Mouse (Mus musculus) hindbrain, embryonic 16.5 days (tissue): ENCODE measurements at regions not wholly inside any gene's neighbourhood (a gene's known extent, or its start where the extent isn't known, plus 50 kb on each side); places are given as distances from the start of the nearest gene placed in this dataset.

Experiments
- ATAC-seq: fragments of 200-750 bp; cut with Nextera tagmentation; 2 replicates; pipeline ENCODE4 v1.8.0; 2017; ENCODE audit warnings: moderate TSS enrichment, moderate library complexity
- H3K27ac ChIP-seq: fragments of 300-500 bp; sonication (generic); 2 replicates; pipeline ENCODE4 v1.5.1; 2014; ENCODE audit warnings: low read depth, mild to moderate bottlenecking, control low read depth, low read length, moderate library complexity
- H3K27me3 ChIP-seq: fragments of 300-500 bp; sonication (generic); replicated peaks from 2 replicates; pipeline ENCODE4 v1.6.1; 2014; ENCODE audit warnings: low read length; ENCODE audit not compliant: control insufficient read depth, insufficient read depth
- H3K36me3 ChIP-seq: fragments of 300-500 bp; sonication (generic); 2 replicates; pipeline ENCODE4 v1.6.1; 2014; ENCODE audit warnings: mild to moderate bottlenecking, low read length, moderate library complexity, mixed read lengths; ENCODE audit not compliant: control insufficient read depth, insufficient read depth
- H3K4me1 ChIP-seq: fragments of 300-500 bp; sonication (generic); 2 replicates; pipeline ENCODE4 v1.6.1; 2014; ENCODE audit warnings: low read depth, low read length; ENCODE audit not compliant: control insufficient read depth, insufficient read depth
- H3K4me2 ChIP-seq: fragments of 300-500 bp; sonication (generic); 2 replicates; pipeline ENCODE4 v1.6.1; 2014; ENCODE audit warnings: mild to moderate bottlenecking, low read length, control low read depth, moderate library complexity
- H3K4me3 ChIP-seq: fragments of 300-500 bp; sonication (generic); 2 replicates; pipeline ENCODE4 v1.5.1; 2014; ENCODE audit warnings: mild to moderate bottlenecking, low read length, control low read depth, moderate library complexity
- H3K9ac ChIP-seq: fragments of 300-500 bp; sonication (generic); 2 replicates; pipeline ENCODE4 v1.6.1; 2014; ENCODE audit warnings: low read depth, mild to moderate bottlenecking, control low read depth, low read length, moderate library complexity
- H3K9me3 ChIP-seq: fragments of 300-500 bp; sonication (generic); 2 replicates; pipeline ENCODE4 v1.6.1; 2014; ENCODE audit warnings: mild to moderate bottlenecking, low read length, moderate library complexity; ENCODE audit not compliant: control insufficient read depth
- WGBS: fragments of 180-500 bp; shearing (Covaris S2); extraction: QIAGEN DNeasy Blood & Tissue Kit; methylation state at CpG from one replicate; pipeline ENCODE4 v1.1.7; 2014; 5-methylcytosine and 5-hydroxymethylcytosine counted together

DNA sequence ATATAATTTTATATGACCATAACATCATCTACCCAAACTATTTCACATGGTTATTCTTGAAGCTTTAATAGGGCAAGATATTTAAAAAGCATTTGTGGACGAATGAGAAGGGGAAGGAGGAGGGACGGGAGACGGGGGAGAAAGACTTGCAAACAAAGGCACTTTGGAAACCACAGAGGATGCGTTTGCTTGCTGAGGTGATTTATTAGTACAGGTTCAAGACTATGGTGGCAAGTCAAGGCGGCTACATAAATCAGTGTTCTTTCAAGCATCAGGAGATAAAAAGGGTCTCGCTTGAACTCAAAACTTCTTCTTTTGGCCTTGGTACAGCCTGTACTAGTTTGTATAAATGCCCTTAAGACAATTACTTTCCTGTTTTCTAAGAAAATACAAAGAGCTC, 183.8 kb upstream of the Nr4a3 start:
- Histone ChIP-seq H3K4me1 (no peaks in the 10 kb centered on the region), H3K36me3 (no peaks in the 10 kb centered on the region), H3K27me3 (no peaks in the 10 kb centered on the region), H3K9ac (no peak overlapping the region), H3K4me3 (no peak overlapping the region), H3K4me2 (no peak overlapping the region), H3K27ac (no peak overlapping the region), H3K9me3 (no peaks in the 10 kb centered on the region)
- no peak for ATAC-seq
- WGBS, result 55% methylated on average over 6 of the region's 6 CpGs

DNA sequence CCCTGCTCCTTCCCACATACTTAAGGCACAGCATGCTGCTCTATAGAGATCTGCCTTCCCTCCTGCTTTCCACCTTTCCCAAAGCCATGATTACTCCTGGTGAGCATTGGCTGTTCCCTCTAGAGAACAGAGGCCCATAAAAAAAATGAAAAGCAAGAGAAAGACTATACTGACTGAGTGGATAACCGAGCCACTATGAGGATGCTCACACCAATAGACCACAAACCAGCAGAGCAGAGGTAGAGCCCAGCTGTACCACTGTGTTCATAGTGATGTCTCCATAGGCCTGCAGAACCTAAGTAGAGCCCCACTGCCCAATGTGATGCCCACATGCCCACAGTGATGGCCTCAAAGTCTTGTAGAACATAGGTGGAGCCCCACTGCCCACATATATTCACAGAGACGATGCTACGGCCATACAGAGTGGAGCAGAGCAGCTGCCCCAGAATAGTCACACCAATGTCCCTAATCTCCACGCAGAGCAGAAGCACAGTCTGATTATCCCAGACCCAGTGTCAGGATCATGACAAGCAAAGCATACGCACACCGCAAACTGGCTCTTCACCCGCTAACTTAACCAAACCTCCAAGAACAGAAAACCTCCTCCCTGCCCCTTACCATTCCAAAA, 174.8 kb upstream of the Nr4a3 start:
- Histone ChIP-seq H3K4me2 (no peak overlapping the region), H3K9me3 (no peaks in the 10 kb centered on the region), H3K36me3 (no peaks in the 10 kb centered on the region), H3K4me3 (no peak overlapping the region), H3K4me1 (no peaks in the 10 kb centered on the region), H3K27ac (no peak overlapping the region), H3K9ac (no peak overlapping the region), H3K27me3 (no peaks in the 10 kb centered on the region)
- 0 out of 2 replicates have a peak, but pooled peaks have one; percentile 24 for ATAC-seq
- WGBS, result 75% methylated on average over 7 of the region's 7 CpGs

DNA sequence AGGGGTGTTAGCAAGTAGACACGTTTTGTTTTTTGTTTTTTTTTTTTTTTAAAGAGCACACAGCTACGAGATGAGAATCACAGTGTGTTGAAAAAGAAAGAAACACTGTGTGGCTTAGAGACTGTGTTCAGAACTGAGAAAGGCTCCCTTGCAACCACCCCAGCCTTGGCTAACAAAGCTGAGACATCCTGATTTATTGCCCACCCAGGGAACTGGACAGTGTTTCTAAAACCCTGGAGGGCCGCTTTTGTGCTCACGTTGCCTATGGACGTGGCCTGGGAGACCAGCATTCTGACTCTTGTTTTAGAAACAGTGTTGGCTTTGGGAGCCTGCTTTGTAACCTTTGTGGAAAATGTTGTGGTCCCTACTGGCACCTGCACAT, 174.3 kb upstream of the Nr4a3 start:
- Histone ChIP-seq H3K4me1 (no peaks in the 10 kb centered on the region), H3K4me2 (no peak overlapping the region), H3K9ac (no peak overlapping the region), H3K27ac (no peak overlapping the region), H3K36me3 (no peaks in the 10 kb centered on the region), H3K27me3 (no peaks in the 10 kb centered on the region), H3K9me3 (no peaks in the 10 kb centered on the region), H3K4me3 (no peak overlapping the region)
- ATAC-seq, result peak; percentile 78
- WGBS, result 36% methylated on average over 5 of the region's 5 CpGs

DNA sequence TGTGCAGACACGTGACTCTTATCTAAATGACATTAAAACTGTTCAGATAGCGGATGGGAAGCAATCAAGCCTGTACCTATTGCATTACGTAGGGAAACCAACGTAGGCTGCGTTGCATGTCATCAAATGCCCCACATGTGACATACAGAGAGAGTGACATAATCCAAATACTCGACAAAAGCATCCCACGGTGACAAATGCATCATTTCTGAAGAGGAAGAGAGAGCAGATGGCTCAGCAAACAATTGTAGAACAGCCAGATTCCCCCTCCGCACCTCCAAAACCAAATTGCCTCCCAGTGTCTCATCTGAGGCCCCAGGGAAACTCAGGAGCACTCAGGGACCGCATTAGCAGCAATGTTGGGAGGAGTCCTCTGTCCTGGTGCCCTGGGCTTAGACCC, 163.4 kb upstream of the Nr4a3 start:
- Histone ChIP-seq H3K27ac (peak overlapping the region; percentile 64; the same call in 1 of the 2 replicates), H3K9me3 (no peaks in the 10 kb centered on the region), H3K9ac (no peak overlapping the region), H3K4me3 (no peak overlapping the region), H3K27me3 (no peaks in the 10 kb centered on the region), H3K36me3 (no peaks in the 10 kb centered on the region), H3K4me1 (peaks cover 2% of the 10 kb centered on the region; the same call in 1 of the 2 replicates), H3K4me2 (peak overlapping the region; percentile 10; the same call in 1 of the 2 replicates)
- ATAC-seq, result peak; percentile 60
- 47% methylated on average over 9 of the region's 9 CpGs for whole genome bisulfite sequencing

DNA sequence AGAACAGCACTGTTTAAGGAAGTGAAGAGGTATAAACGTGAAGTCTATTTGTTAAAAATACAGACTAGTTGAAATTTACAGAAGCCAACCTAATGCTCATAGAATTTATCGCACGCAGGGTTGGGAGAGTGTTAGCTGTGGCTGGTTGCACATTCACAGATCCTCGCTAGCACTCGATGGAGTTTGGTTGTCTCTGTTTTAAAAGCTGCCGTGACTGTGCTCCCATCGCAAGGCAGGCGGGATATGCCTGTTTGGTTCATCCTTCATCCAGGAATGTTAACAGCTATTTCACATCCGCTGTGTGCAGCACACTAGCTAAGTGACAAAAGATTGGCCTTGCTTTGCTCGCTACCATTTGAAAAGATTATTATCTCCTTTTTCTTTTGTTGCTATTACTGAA, 162.9 kb upstream of the Nr4a3 start:
- no peaks in the 10 kb centered on the region for H3K27me3 ChIP-seq
- peak; percentile 64 for ATAC-seq
- H3K4me2 ChIP-seq, result no peak overlapping the region
- H3K4me3 ChIP-seq, result no peak overlapping the region
- H3K4me1 ChIP-seq, result peaks cover 2% of the 10 kb centered on the region; the same call in 1 of the 2 replicates
- no peaks in the 10 kb centered on the region for H3K9me3 ChIP-seq
- 57% methylated on average over 10 of the region's 10 CpGs for WGBS
- no peak overlapping the region for H3K9ac ChIP-seq
- no peaks in the 10 kb centered on the region for H3K36me3 ChIP-seq
- no peak overlapping the region; the same call in 1 of the 2 replicates for H3K27ac ChIP-seq

DNA sequence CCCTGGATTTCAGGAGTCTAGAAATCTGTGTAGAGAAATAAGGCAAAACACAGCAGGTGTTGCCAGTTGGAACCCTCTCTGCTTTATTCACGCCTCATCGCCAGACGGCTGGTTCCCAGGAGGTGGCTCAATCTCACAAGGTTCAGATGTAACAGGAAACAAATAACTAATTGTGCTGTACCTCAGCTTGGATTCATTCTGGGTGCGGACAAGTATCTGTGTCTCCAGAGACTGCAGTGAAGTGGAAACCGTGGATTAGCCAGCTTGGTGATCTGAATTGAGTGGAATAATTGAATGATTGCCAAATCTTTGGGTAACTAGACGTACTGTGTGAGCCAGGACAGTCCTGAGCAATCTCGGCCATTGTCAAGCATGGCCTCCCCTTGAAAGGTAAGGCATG, 145.4 kb upstream of the Nr4a3 start:
- H3K27me3 ChIP-seq, result no peaks in the 10 kb centered on the region
- ATAC-seq, result peak; percentile 81
- WGBS, result 19% methylated on average over 7 of the region's 7 CpGs
- no peak overlapping the region for H3K4me3 ChIP-seq
- no peak overlapping the region for H3K4me2 ChIP-seq
- H3K9me3 ChIP-seq, result no peaks in the 10 kb centered on the region
- H3K4me1 ChIP-seq, result no peaks in the 10 kb centered on the region
- no peak overlapping the region for H3K9ac ChIP-seq
- H3K36me3 ChIP-seq, result no peaks in the 10 kb centered on the region
- H3K27ac ChIP-seq, result no peak overlapping the region

DNA sequence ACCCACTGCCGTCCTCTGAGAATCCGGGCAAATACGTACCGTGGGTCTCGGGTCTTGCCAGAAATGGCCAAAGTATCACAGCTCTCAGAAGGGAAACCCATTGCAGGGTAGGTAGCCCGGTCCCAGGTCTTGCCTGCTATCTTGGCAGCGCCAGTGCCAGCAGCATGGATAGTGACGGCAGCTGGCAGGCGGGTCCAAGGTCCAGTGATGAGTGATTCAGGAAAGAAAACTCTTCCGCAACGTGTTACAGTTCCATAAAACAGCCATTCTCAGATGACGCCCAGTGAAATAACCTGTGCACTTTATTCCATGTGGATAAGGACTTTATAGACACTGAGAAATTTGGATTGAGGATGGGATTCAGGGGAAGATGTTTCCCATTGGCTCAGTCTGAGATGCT, 142.2 kb upstream of the Nr4a3 start:
- no peak overlapping the region for H3K4me3 ChIP-seq
- H3K9ac ChIP-seq, result no peak overlapping the region
- H3K36me3 ChIP-seq, result no peaks in the 10 kb centered on the region
- no peaks in the 10 kb centered on the region for H3K27me3 ChIP-seq
- no peak overlapping the region for H3K27ac ChIP-seq
- no peak for ATAC-seq
- 94% methylated on average over 12 of the region's 12 CpGs for WGBS
- no peaks in the 10 kb centered on the region for H3K4me1 ChIP-seq
- no peak overlapping the region for H3K4me2 ChIP-seq
- H3K9me3 ChIP-seq, result no peaks in the 10 kb centered on the region

DNA sequence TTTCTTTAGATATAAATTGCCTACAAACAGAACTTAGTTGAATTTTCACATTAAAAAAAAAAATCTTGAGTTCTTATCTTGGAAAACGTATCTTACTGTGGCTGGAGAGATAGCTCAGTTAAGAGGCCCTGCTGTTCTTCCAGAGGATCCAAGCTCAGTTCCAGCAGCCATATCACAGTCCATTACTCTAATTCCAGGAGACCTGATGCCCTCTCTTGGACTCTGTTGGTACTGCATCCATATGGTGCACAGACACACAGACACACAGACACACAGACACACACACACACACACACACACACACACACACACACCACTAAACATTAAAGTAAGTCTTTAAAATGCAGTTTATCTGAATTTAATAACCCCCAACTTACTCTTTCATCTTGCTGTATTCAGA, 132.7 kb upstream of the Nr4a3 start:
- no peak overlapping the region for H3K9ac ChIP-seq
- no peaks in the 10 kb centered on the region for H3K27me3 ChIP-seq
- 92% methylated on average over 1 of the region's 1 CpGs for WGBS
- H3K27ac ChIP-seq, result no peak overlapping the region
- no peaks in the 10 kb centered on the region for H3K4me1 ChIP-seq
- H3K9me3 ChIP-seq, result 0 out of 2 replicates have a peak, but pooled peaks cover 3% of the 10 kb centered on the region
- H3K4me2 ChIP-seq, result no peak overlapping the region
- no peaks in the 10 kb centered on the region for H3K36me3 ChIP-seq
- ATAC-seq, result no peak
- no peak overlapping the region for H3K4me3 ChIP-seq

DNA sequence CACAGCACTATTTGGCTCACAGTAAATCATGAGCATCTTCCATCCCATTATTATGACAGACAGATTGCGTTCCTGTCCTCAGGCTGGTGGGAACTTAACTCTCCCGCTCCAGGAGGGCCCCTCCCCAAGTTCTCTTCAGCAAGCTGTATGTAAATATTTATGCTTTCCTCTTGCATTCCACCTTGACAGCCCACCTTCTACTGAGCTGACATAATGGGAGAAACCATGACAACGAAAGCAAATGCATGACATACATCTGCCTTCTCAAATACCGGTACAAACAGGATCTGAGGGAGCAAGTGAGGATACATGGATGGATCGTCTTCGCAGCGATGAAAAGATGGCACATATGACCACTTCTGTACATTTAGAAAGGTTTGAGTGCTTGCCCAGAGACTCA, 125.4 kb upstream of the Nr4a3 start:
- 78% methylated on average over 7 of the region's 7 CpGs for WGBS
- no peaks in the 10 kb centered on the region for H3K36me3 ChIP-seq
- H3K27me3 ChIP-seq, result no peaks in the 10 kb centered on the region
- H3K4me3 ChIP-seq, result no peak overlapping the region
- H3K4me2 ChIP-seq, result no peak overlapping the region
- H3K4me1 ChIP-seq, result no peaks in the 10 kb centered on the region
- H3K9me3 ChIP-seq, result no peaks in the 10 kb centered on the region
- ATAC-seq, result no peak
- no peak overlapping the region for H3K9ac ChIP-seq
- no peak overlapping the region for H3K27ac ChIP-seq

DNA sequence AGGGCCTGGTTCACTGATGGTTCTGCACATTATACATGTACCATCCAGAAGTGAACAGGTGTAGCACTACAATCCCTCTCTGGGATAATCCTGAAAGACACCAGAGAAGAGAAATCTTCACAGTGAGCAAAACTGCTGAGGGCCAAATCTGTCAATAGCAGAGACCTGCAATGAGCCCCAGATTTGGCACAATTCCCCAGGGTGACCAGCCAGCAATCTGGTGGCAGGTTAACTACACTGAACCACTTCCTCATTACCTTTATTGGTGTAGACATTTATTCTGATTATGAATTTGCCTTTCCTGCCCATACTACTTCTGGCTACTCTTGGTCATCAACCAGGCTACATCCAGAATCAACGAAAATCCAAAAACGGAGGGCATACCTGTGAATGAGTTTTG, 113.5 kb upstream of the Nr4a3 start:
- Histone ChIP-seq H3K36me3 (no peaks in the 10 kb centered on the region), H3K4me1 (no peaks in the 10 kb centered on the region), H3K4me3 (no peak overlapping the region), H3K27ac (no peak overlapping the region), H3K9ac (no peak overlapping the region), H3K27me3 (no peaks in the 10 kb centered on the region), H3K9me3 (no peaks in the 10 kb centered on the region), H3K4me2 (no peak overlapping the region)
- ATAC-seq, result no peak
- 91% methylated on average over 2 of the region's 2 CpGs for WGBS
